Mouse (Mus musculus) limb, embryonic 15.5 days (tissue): ENCODE results near the gene Gal3st2. TPM values are rescaled to one million over a fixed set of nuclear protein-coding genes. Genes with fewer than 3 reads are reported as not detected.
"Not testable (repeated sequence)": the region's sequence is repeated elsewhere in the genome, so short reads cannot be mapped to it uniquely, and the experiment has no call there.

ENCODE experiments used
- ATAC-seq: fragments of 200-750 bp; cut with Nextera tagmentation; 2 replicates; pipeline ENCODE4 v1.8.0; 2017; ENCODE audit warnings: low read depth, moderate TSS enrichment; ENCODE audit not compliant: insufficient number of reproducible peaks, low FRiP score, low TSS enrichment
- H3K27ac ChIP-seq: fragments of 300-500 bp; sonication (generic); 2 replicates; pipeline ENCODE4 v1.5.1; 2015; ENCODE audit warnings: moderate library complexity, mild to moderate bottlenecking, inconsistent platforms
- H3K27me3 ChIP-seq: fragments of 300-500 bp; sonication (generic); 2 replicates; pipeline ENCODE4 v1.6.1; 2015; ENCODE audit warnings: inconsistent platforms
- H3K36me3 ChIP-seq: fragments of 300-500 bp; sonication (generic); 2 replicates; pipeline ENCODE4 v1.6.1; 2015; ENCODE audit warnings: inconsistent platforms
- H3K4me1 ChIP-seq: fragments of 300-500 bp; sonication (generic); 2 replicates; pipeline ENCODE4 v1.6.1; 2015; ENCODE audit warnings: inconsistent platforms
- H3K4me2 ChIP-seq: fragments of 300-500 bp; sonication (generic); 2 replicates; pipeline ENCODE4 v1.6.1; 2015; ENCODE audit warnings: mild to moderate bottlenecking, inconsistent platforms
- H3K4me3 ChIP-seq: fragments of 300-500 bp; sonication (generic); 2 replicates; pipeline ENCODE4 v1.5.1; 2015; ENCODE audit warnings: mild to moderate bottlenecking, inconsistent platforms
- H3K9ac ChIP-seq: fragments of 300-500 bp; sonication (generic); 2 replicates; pipeline ENCODE4 v1.6.1; 2015; ENCODE audit warnings: inconsistent platforms
- H3K9me3 ChIP-seq: fragments of 300-500 bp; sonication (generic); 2 replicates; pipeline ENCODE4 v1.6.1; 2016; ENCODE audit warnings: inconsistent platforms
- WGBS: fragments of 180-500 bp; shearing (Covaris S2); methylation state at CpG from one replicate; pipeline ENCODE4 v1.1.7; 2015; 5-methylcytosine and 5-hydroxymethylcytosine counted together
- polyA plus RNA-seq: library from polyadenylated mRNA; unstranded; fragments of >200 nt; fragmentation: Nextera tagmentation; extraction: Ambion mirVana; gene quantifications from 2 replicates; pipeline ENCODE4 v1.2.1, GENCODE M21; 2015

The Gal3st2 gene
- polyA plus RNA-seq, 1 experiment from 2014 or later: not detected

DNA sequence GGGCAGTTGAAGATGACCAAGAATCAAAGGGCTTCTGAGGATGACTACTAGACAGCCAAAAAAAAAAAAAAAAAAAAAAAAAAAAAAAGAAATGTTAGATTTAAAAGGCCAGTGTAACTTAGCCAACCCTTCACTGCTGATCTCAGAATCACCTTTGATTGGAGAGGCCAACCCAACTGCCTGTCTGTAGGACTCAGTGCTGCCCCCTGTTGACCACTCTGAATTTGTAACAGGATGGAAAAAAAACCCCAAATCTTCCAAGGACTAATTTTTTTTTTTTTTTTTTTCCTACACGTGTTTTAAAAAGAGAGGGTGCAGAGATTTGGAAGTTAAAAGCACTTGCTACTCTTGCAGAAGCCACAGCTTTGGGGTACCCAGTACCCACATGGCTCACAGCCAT lies 29.8 kb downstream of the Gal3st2 start:
- not testable (repeated sequence) for H3K4me1 ChIP-seq, H3K4me2 ChIP-seq, H3K9me3 ChIP-seq, H3K9ac ChIP-seq, H3K27me3 ChIP-seq, H3K27ac ChIP-seq, H3K4me3 ChIP-seq, H3K36me3 ChIP-seq, ATAC-seq
- WGBS: 35% methylated on average over 1 of the region's 1 CpGs

DNA sequence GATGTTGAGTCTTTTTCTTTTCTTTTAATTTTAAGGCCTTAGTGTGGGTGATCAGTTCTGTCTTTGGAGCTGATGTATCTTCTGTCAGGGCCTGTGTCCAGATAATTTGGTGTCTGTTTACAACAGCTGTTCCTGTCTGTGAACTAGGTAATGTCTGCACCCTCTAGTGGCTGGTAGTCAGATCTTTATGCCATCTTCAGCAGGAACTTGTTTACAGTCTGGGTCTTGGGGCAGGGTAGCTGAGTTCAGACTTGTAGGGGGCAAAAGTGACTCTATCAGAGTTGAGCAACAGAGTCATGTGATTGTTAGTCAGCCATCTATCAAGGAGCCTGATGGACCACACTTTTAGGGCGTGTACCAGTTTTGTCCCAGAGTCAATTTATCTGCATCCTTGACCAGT lies 36.3 kb downstream of the Gal3st2 start:
- WGBS: no CpG with 5 or more reads among the region's 1 CpGs
- not testable (repeated sequence) for H3K27me3 ChIP-seq, H3K36me3 ChIP-seq, H3K4me3 ChIP-seq, H3K4me2 ChIP-seq, ATAC-seq, H3K27ac ChIP-seq, H3K4me1 ChIP-seq, H3K9me3 ChIP-seq, H3K9ac ChIP-seq

DNA sequence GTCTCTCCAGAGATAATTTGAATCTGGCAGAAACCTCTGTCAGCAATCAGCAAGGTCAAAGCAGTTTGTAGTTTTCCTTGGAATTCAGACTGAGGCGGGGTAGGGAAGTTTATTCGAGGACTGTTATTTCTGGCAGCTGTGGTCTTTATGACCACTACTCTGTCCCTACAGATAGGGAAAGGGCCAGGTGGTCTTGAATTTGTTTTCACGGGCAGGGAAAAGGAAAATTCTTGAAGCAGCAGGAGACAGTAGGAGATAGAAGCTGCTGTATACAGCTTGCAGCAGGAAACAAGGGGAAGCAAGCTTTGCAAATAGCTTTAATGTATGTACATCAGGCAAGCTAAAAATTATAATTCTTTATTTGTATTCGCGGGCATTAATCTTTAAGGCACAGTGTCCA lies 40.2 kb downstream of the Gal3st2 start:
- H3K4me1 ChIP-seq, H3K27me3 ChIP-seq, ATAC-seq, H3K27ac ChIP-seq, H3K9me3 ChIP-seq, H3K4me3 ChIP-seq, H3K9ac ChIP-seq, H3K36me3 ChIP-seq, H3K4me2 ChIP-seq: not testable (repeated sequence)
- 55% methylated on average over 5 of the region's 5 CpGs for WGBS

DNA sequence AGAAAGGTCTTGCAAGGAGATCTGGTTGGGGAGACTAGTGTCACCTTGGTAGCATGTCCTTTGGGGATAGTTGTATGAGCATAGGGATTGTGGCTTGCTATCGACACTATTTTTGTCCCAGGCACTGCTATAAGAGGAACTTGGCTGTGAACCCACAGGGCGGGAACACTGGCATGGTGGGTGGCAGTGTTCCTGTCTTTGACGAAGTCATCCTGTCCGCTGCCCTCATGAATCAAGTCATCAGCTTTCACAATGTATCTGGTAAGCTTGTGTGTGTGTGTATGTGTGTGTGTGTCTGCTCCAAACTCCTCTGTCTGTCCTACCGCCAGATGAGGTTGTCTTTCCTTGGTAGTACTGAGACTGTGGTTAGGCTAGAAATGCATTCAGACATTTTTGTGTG lies 45.6 kb downstream of the Gal3st2 start:
- H3K27ac ChIP-seq, ATAC-seq, H3K9me3 ChIP-seq, H3K4me3 ChIP-seq, H3K27me3 ChIP-seq, H3K36me3 ChIP-seq, H3K4me1 ChIP-seq, H3K9ac ChIP-seq, H3K4me2 ChIP-seq: not testable (repeated sequence)
- WGBS: 84% methylated on average over 3 of the region's 5 CpGs

DNA sequence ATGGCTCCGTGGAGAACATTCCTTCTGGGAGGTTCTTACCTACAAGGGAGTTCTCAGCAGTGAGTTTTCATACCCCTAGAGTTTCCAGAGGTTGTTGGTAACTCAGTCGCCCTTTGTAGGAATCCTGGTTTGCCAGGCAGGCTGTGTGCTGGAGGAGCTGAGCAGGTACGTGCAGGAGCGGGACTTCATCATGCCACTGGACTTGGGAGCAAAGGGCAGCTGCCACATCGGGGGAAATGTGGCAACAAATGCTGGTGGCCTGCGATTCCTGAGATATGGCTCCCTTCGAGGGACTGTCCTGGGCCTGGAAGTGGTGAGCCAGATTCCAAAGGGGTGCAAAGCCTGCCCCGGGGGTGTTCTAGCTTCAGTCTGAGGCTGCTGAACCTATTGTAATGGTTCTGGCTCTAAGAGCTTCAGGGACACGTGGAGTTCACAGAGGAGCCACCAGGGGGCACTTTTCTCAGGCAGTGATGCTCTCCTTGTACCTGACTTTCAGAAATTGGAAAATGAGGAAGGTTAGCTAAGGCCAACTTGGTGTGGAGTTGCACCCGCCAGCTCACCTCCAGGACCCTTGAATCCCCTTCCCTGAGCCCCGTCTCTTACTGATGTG lies 48.0 kb downstream of the Gal3st2 start:
- no CpG with 5 or more reads among the region's 11 CpGs for WGBS
- H3K27me3 ChIP-seq, ATAC-seq: not testable (repeated sequence)

GRCm38 (mm10) chr1:93911877-93912276 lies 50.8 kb downstream of the Gal3st2 start:
- H3K4me1 ChIP-seq, H3K4me2 ChIP-seq, ATAC-seq, H3K36me3 ChIP-seq, H3K4me3 ChIP-seq, H3K27ac ChIP-seq, H3K27me3 ChIP-seq, H3K9ac ChIP-seq, H3K9me3 ChIP-seq: not testable (repeated sequence)
- no CpG with 5 or more reads among the region's 2 CpGs for WGBS

More for the DNA sequence above, 48.0 kb downstream of the Gal3st2 start:
- not testable (repeated sequence) for H3K9ac ChIP-seq, H3K9me3 ChIP-seq, H3K4me2 ChIP-seq, H3K4me3 ChIP-seq, H3K4me1 ChIP-seq, H3K27ac ChIP-seq, H3K36me3 ChIP-seq

DNA sequence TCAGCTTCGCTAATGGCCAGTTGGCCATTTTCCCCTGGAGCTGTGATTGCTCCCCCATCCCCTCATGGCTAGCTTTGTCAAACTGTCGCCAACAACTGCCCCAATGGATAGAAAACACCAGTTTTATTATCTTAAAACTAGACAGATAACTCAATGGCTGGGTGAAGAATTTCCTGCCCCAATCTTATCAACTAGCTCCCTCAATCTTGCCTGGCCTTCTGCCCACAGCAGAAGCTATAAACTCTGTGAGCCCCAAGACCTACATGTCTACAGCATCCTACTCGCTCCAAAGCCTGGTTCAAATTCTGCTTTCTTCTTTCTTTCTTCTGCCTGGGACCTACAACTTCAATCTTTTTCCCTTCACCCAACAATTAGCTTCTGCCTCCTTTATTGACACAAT lies 56.1 kb downstream of the Gal3st2 start:
- H3K4me3 ChIP-seq, ATAC-seq, H3K9ac ChIP-seq, H3K9me3 ChIP-seq, H3K27me3 ChIP-seq, H3K4me2 ChIP-seq, H3K4me1 ChIP-seq, H3K36me3 ChIP-seq, H3K27ac ChIP-seq: not testable (repeated sequence)
- WGBS: 75% methylated on average over 3 of the region's 3 CpGs

DNA sequence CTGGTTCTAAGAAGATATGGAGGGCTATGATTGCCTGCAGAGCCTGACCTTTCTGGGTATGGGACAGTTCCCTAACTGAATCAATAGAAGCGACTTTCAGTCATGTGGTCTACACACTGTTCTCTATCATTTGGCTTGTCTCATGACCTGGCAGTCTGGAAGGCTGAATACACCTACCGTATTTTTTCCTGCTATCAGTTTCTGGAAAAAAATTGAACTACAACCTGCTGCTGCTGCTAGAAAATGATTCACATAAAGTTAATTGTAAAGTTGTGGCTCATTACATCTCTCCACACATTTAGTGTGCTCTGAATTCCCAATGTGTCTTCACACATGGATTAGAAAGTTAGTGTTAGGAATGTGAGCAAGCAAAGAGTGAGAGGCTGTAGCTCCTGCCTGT lies 56.9 kb downstream of the Gal3st2 start, which contains the start of gene Gal3st2b:
Gene Gal3st2b, plus strand, starts transcription at position 301 of the 400 bp plus-strand sequence.
- H3K27ac ChIP-seq, ATAC-seq, H3K9me3 ChIP-seq, H3K36me3 ChIP-seq, H3K4me1 ChIP-seq, H3K9ac ChIP-seq, H3K27me3 ChIP-seq, H3K4me2 ChIP-seq, H3K4me3 ChIP-seq: not testable (repeated sequence)
- 77% methylated on average over 2 of the region's 2 CpGs for WGBS

DNA sequence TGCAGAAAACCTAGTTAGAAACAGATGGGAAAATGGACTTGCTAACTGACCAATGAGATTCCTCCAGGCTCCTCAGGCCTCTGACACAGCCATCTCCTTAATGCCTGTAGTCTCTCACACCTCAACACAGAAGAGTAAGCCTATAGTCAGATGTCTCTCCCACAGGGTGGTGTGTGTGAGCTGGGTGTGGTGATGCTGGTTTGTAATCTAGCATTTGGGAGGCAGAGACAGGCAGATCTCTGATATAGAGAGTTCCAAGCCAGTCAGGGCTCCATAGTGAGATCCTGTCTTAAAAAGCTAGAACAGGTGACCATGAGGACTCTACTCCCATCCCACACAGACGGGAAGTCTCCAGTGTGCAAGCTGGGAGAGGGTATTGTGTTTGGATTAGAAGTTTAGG lies 57.7 kb downstream of the Gal3st2 start:
- H3K27ac ChIP-seq, ATAC-seq, H3K4me2 ChIP-seq, H3K36me3 ChIP-seq, H3K4me1 ChIP-seq, H3K9ac ChIP-seq, H3K9me3 ChIP-seq, H3K27me3 ChIP-seq, H3K4me3 ChIP-seq: not testable (repeated sequence)
- WGBS: 40% methylated on average over 1 of the region's 1 CpGs

- H3K4me3 ChIP-seq, H3K27ac ChIP-seq, H3K4me1 ChIP-seq, H3K36me3 ChIP-seq, H3K27me3 ChIP-seq, ATAC-seq, H3K4me2 ChIP-seq, H3K9ac ChIP-seq, H3K9me3 ChIP-seq: not testable (repeated sequence)
- 75% methylated on average over 3 of the region's 3 CpGs for WGBS
Measured at GRCm38 (mm10) chr1:93919321-93919720, 58.2 kb downstream of the Gal3st2 start.

GRCm38 (mm10) chr1:93922609-93923008 lies 61.5 kb downstream of the Gal3st2 start:
- 83% methylated on average over 3 of the region's 3 CpGs for WGBS
- H3K27ac ChIP-seq, H3K9me3 ChIP-seq, H3K9ac ChIP-seq, H3K4me1 ChIP-seq, H3K4me3 ChIP-seq, H3K27me3 ChIP-seq, ATAC-seq, H3K36me3 ChIP-seq, H3K4me2 ChIP-seq: not testable (repeated sequence)

DNA sequence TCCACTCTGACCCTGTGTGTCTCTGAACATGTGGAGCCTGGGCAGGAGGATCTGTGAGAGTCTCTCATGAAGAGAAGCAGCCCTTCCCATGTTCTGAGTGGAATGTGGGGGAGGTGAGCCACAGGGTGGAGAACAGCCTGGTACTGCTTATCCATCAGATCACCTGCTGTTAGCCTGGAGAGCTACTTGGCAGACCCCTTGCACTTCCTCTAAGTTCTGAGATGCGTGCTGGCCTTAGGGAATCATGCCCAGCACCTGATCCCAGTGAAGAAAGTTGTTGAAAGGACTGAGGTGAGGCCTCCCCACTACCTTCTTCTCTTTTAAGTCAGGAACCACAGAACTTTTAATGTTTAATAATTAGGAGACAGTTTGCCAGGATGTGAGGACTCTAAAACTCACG lies 62.0 kb downstream of the Gal3st2 start:
- H3K27ac ChIP-seq, H3K4me2 ChIP-seq, ATAC-seq, H3K27me3 ChIP-seq, H3K4me3 ChIP-seq, H3K36me3 ChIP-seq, H3K9me3 ChIP-seq, H3K9ac ChIP-seq, H3K4me1 ChIP-seq: not testable (repeated sequence)
- WGBS: 51% methylated on average over 2 of the region's 2 CpGs
